Mouse (Mus musculus): ENCODE data around the gene Slc25a45. TPM values are rescaled to one million over a fixed set of nuclear protein-coding genes. Genes with fewer than 3 reads are reported as not detected.

Gene Slc25a45
- polyA plus RNA-seq, 1 experiment, result 0.48 TPM

DNA sequence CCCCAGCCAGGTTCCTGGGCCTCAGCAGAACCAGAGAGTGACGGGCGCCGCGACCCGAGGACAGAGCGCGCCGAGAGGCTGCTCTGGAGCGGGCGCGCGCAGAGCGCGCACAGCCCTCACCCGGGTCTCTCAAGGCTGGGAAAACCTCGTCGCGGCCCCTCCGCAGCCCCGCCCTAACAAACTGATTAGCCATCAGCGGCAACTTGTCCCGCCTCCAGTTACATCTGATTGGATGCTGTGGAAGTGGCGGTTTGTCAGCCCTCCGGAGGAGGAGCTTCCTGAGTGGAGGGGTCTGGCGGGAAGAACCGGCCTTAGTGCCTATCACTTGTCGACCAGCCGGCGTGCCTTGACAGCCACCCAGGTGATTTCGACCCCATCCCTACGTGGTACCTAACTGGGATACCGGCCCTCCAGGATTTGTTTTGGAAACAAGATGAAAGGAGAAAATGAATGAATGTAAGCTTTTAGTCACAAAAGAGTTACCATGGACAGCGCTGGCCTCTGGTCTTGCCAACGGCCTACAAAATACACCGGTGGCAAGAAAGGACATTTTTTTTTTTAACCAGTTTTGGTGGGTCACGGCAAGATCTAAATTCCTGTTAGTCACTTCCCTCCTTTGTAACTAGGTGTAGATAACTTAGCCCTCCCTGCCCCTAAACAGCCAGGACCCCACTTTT, 16.5 kb downstream of the Slc25a45 start, which contains the start of gene Tigd3:
Gene Tigd3, minus strand, starts transcription at position 148 of the 677 bp plus-strand sequence.
- TF ChIP-seq POLR2A (IDR thresholded peaks at IDR 0.05; ENCODE audit: insufficient read depth, low read length) (peak; percentile 50), EP300 (IDR thresholded peaks at IDR 0.05; ENCODE audit: insufficient read depth, low read depth, low read length) (no peak), CTCF (IDR thresholded peaks at IDR 0.05; ENCODE audit: low read depth, low read length) (no peak)
- Histone ChIP-seq H3K36me3 (ENCODE audit: control insufficient read depth, insufficient read depth, low read length, poor library complexity, severe bottlenecking) (peaks cover 5% of the 10 kb centered on the region; the same call in 1 of the 2 replicates), H3K4me1 (ENCODE audit: control insufficient read depth, insufficient read depth, low read length) (no peaks in the 10 kb centered on the region), H3K9me3 (replicated peaks; ENCODE audit: control insufficient read depth, insufficient read depth, low read length, poor library complexity, severe bottlenecking) (no peaks in the 10 kb centered on the region), H3K27me3 (ENCODE audit: control insufficient read depth, insufficient read depth, low read length, poor library complexity, severe bottlenecking) (no peaks in the 10 kb centered on the region), H3K27ac (ENCODE audit: insufficient read depth, low read length) (no peak within 1 kb of the TSS), H3K4me3 (ENCODE audit: low read depth, low read length) (peak within 1 kb of the TSS; percentile 90), H3K9ac (ENCODE audit: low read depth, poor library complexity, severe bottlenecking) (peak within 1 kb of the TSS; percentile 79)

DNA sequence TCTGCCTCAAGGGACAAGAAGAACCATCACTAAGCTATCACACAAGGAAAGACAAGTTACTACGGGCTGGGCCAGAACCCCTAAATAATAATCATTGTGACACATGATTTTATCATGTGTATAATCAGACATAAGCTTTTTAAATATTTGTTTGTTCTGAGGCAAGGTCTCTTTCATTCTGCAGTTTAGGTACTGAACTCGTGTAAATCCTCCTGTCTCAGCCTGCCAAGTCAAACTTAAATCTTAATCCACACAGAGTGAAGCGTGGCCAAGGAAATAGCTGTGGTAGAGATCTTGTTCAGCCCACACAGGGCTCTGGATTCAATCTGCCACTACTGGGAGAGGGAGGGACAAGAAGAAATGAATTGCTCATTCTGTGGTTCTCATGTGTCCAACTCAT, 29.7 kb downstream of the Slc25a45 start:
- H3K27ac ChIP-seq (ENCODE audit: insufficient read depth, low read length), result no peak overlapping the region
- H3K36me3 ChIP-seq (ENCODE audit: control insufficient read depth, insufficient read depth, low read length, poor library complexity, severe bottlenecking), result peaks cover 27% of the 10 kb centered on the region
- TF ChIP-seq POLR2A (IDR thresholded peaks at IDR 0.05; ENCODE audit: insufficient read depth, low read length) (no peak), CTCF (IDR thresholded peaks at IDR 0.05; ENCODE audit: low read depth, low read length) (no peak), EP300 (IDR thresholded peaks at IDR 0.05; ENCODE audit: insufficient read depth, low read depth, low read length) (no peak)
- H3K4me3 ChIP-seq (ENCODE audit: low read depth, low read length), result no peak overlapping the region
- no peaks in the 10 kb centered on the region for H3K27me3 ChIP-seq (ENCODE audit: control insufficient read depth, insufficient read depth, low read length, poor library complexity, severe bottlenecking)
- no peaks in the 10 kb centered on the region for H3K9me3 ChIP-seq (replicated peaks; ENCODE audit: control insufficient read depth, insufficient read depth, low read length, poor library complexity, severe bottlenecking)
- no peak overlapping the region for H3K9ac ChIP-seq (ENCODE audit: low read depth, poor library complexity, severe bottlenecking)
- peaks cover 2% of the 10 kb centered on the region for H3K4me1 ChIP-seq (ENCODE audit: control insufficient read depth, insufficient read depth, low read length)

GRCm38 (mm10) chr19:5910221-5910620, 32.6 kb downstream of the Slc25a45 start:
- no peak overlapping the region for H3K4me3 ChIP-seq (ENCODE audit: low read depth, low read length)
- H3K27ac ChIP-seq (ENCODE audit: insufficient read depth, low read length), result no peak overlapping the region
- no peak overlapping the region for H3K9ac ChIP-seq (ENCODE audit: low read depth, poor library complexity, severe bottlenecking)

GRCm38 (mm10) chr19:5911430-5912102, 34.0 kb downstream of the Slc25a45 start:
- peak overlapping the region; percentile 82 for H3K4me3 ChIP-seq (ENCODE audit: low read depth, low read length)
- no peaks in the 10 kb centered on the region for H3K27me3 ChIP-seq (ENCODE audit: control insufficient read depth, insufficient read depth, low read length, poor library complexity, severe bottlenecking)
- H3K9me3 ChIP-seq (replicated peaks; ENCODE audit: control insufficient read depth, insufficient read depth, low read length, poor library complexity, severe bottlenecking), result no peaks in the 10 kb centered on the region
- H3K36me3 ChIP-seq (ENCODE audit: control insufficient read depth, insufficient read depth, low read length, poor library complexity, severe bottlenecking), result peaks cover 3% of the 10 kb centered on the region
- TF ChIP-seq POLR2A (IDR thresholded peaks at IDR 0.05; ENCODE audit: insufficient read depth, low read length) (no peak), EP300 (IDR thresholded peaks at IDR 0.05; ENCODE audit: insufficient read depth, low read depth, low read length) (no peak), CTCF (IDR thresholded peaks at IDR 0.05; ENCODE audit: low read depth, low read length) (no peak)
- peak overlapping the region; percentile 90 for H3K9ac ChIP-seq (ENCODE audit: low read depth, poor library complexity, severe bottlenecking)
- H3K4me1 ChIP-seq (ENCODE audit: control insufficient read depth, insufficient read depth, low read length), result peaks cover 2% of the 10 kb centered on the region
- no peak overlapping the region for H3K27ac ChIP-seq (ENCODE audit: insufficient read depth, low read length)

More at GRCm38 (mm10) chr19:5910221-5910620, 32.6 kb downstream of the Slc25a45 start:
- Histone ChIP-seq H3K9me3 (replicated peaks; ENCODE audit: control insufficient read depth, insufficient read depth, low read length, poor library complexity, severe bottlenecking) (no peaks in the 10 kb centered on the region), H3K27me3 (ENCODE audit: control insufficient read depth, insufficient read depth, low read length, poor library complexity, severe bottlenecking) (no peaks in the 10 kb centered on the region), H3K4me1 (ENCODE audit: control insufficient read depth, insufficient read depth, low read length) (peaks cover 2% of the 10 kb centered on the region), H3K36me3 (ENCODE audit: control insufficient read depth, insufficient read depth, low read length, poor library complexity, severe bottlenecking) (peaks cover 16% of the 10 kb centered on the region)
- TF ChIP-seq CTCF (IDR thresholded peaks at IDR 0.05; ENCODE audit: low read depth, low read length), result no peak
- TF ChIP-seq EP300 (IDR thresholded peaks at IDR 0.05; ENCODE audit: insufficient read depth, low read depth, low read length), result no peak
- TF ChIP-seq POLR2A (IDR thresholded peaks at IDR 0.05; ENCODE audit: insufficient read depth, low read length), result no peak

- Histone ChIP-seq H3K9ac (ENCODE audit: low read depth, poor library complexity, severe bottlenecking) (peak overlapping the region; percentile 90), H3K4me3 (ENCODE audit: low read depth, low read length) (peak overlapping the region; percentile 82), H3K9me3 (replicated peaks; ENCODE audit: control insufficient read depth, insufficient read depth, low read length, poor library complexity, severe bottlenecking) (no peaks in the 10 kb centered on the region), H3K4me1 (ENCODE audit: control insufficient read depth, insufficient read depth, low read length) (peaks cover 2% of the 10 kb centered on the region), H3K27me3 (ENCODE audit: control insufficient read depth, insufficient read depth, low read length, poor library complexity, severe bottlenecking) (no peaks in the 10 kb centered on the region), H3K36me3 (ENCODE audit: control insufficient read depth, insufficient read depth, low read length, poor library complexity, severe bottlenecking) (0 out of 2 replicates have a peak, but pooled peaks cover 2% of the 10 kb centered on the region), H3K27ac (ENCODE audit: insufficient read depth, low read length) (no peak overlapping the region)
- TF ChIP-seq POLR2A (IDR thresholded peaks at IDR 0.05; ENCODE audit: insufficient read depth, low read length) (peak; percentile 89), EP300 (IDR thresholded peaks at IDR 0.05; ENCODE audit: insufficient read depth, low read depth, low read length) (no peak)
Observed at GRCm38 (mm10) chr19:5912103-5913006, 34.7 kb downstream of the Slc25a45 start.
